Mouse (Mus musculus): ENCODE results near the gene Tspan32.

GRCm38 (mm10) chr7:143064226-143064625 is 59.4 kb downstream of the Tspan32 start:
- no peak for TF ChIP-seq CTCF (IDR thresholded peaks at IDR 0.05; ENCODE audit: extremely low read depth, insufficient read length, insufficient replicate concordance, low read depth, low read length)
- no peak for TF ChIP-seq POLR2A (IDR thresholded peaks at IDR 0.05; ENCODE audit: low read depth, low read length)
